Mouse (Mus musculus) kidney, embryonic 14.5 days (tissue): Measurements from ENCODE around the gene Nup210. TPM values are rescaled to one million over a fixed set of nuclear protein-coding genes. Genes with fewer than 3 reads are reported as not detected.
A peak's percentile ranks its signal among the peaks of the same experiment; 100 is the strongest.

Source experiments
- ATAC-seq: fragments of 200-750 bp; cut with Nextera tagmentation; 2 replicates; pipeline ENCODE4 v1.8.0; 2017; ENCODE audit warnings: moderate number of reproducible peaks, mild to moderate bottlenecking, moderate TSS enrichment, moderate library complexity; ENCODE audit not compliant: low FRiP score, low TSS enrichment
- H3K27ac ChIP-seq: fragments of 300-500 bp; sonication (generic); 2 replicates; pipeline ENCODE4 v1.5.1; 2014; ENCODE audit warnings: low read depth, mild to moderate bottlenecking, low read length, moderate library complexity, mixed read lengths
- H3K27me3 ChIP-seq: fragments of 300-500 bp; sonication (generic); 2 replicates; pipeline ENCODE4 v1.6.1; 2014; ENCODE audit warnings: mild to moderate bottlenecking, low read length; ENCODE audit not compliant: control insufficient read depth, insufficient read depth
- H3K36me3 ChIP-seq: fragments of 300-500 bp; sonication (generic); 2 replicates; pipeline ENCODE4 v1.6.1; 2014; ENCODE audit warnings: low read length, mixed read lengths; ENCODE audit not compliant: control insufficient read depth, insufficient read depth
- H3K4me1 ChIP-seq: fragments of 300-500 bp; sonication (generic); 2 replicates; pipeline ENCODE4 v1.6.1; 2014; ENCODE audit warnings: low read length, mixed read lengths; ENCODE audit not compliant: control insufficient read depth, insufficient read depth
- H3K4me2 ChIP-seq: fragments of 300-500 bp; sonication (generic); replicated peaks from 2 replicates; pipeline ENCODE4 v1.6.1; 2014; ENCODE audit warnings: low read depth, mild to moderate bottlenecking, low read length
- H3K4me3 ChIP-seq: fragments of 300-500 bp; sonication (generic); 2 replicates; pipeline ENCODE4 v1.5.1; 2014; ENCODE audit warnings: mild to moderate bottlenecking, low read length
- H3K9ac ChIP-seq: fragments of 300-500 bp; sonication (generic); 2 replicates; pipeline ENCODE4 v1.6.1; 2014; ENCODE audit warnings: low read depth, mild to moderate bottlenecking, low read length, moderate library complexity
- H3K9me3 ChIP-seq: fragments of 300-500 bp; sonication (generic); 2 replicates; pipeline ENCODE4 v1.6.1; 2016; ENCODE audit warnings: low read length; ENCODE audit not compliant: control insufficient read depth
- WGBS: fragments of 180-500 bp; shearing (Covaris S2); extraction: QIAGEN DNeasy Blood & Tissue Kit; methylation state at CpG from one replicate; pipeline ENCODE4 v1.1.7; 2014; 5-methylcytosine and 5-hydroxymethylcytosine counted together
- polyA plus RNA-seq: library from polyadenylated mRNA; unstranded; fragments of >200 nt; fragmentation: Nextera tagmentation; extraction: Ambion mirVana; gene quantifications from 2 replicates; pipeline ENCODE4 v1.2.1, GENCODE M21; 2014

Gene Nup210
- polyA plus RNA-seq = 13.1 and 30.6 TPM in 2 replicates

GRCm38 (mm10) chr6:91116244-91117145 is at the start of gene Nup210:
TSS of gene Nup210 (minus strand) at chr6:91116829.
- WGBS = under 1% methylated on average over 85 of the region's 93 CpGs
- Histone ChIP-seq H3K27me3 (peaks cover 3% of the 10 kb centered on the region; the same call in 1 of the 2 replicates), H3K27ac (peak within 1 kb of the TSS; percentile 68), H3K36me3 (no peaks in the 10 kb centered on the region), H3K4me3 (peak within 1 kb of the TSS; percentile 69), H3K9ac (peak within 1 kb of the TSS; percentile 84), H3K9me3 (no peaks in the 10 kb centered on the region), H3K4me1 (peaks cover 17% of the 10 kb centered on the region), H3K4me2 (peak within 1 kb of the TSS; percentile 95)
- peak; percentile 97 for ATAC-seq

GRCm38 (mm10) chr6:91165210-91165609 is 48.6 kb upstream of the Nup210 start:
- ATAC-seq = no peak
- Histone ChIP-seq H3K27me3 (no peaks in the 10 kb centered on the region), H3K9ac (no peak overlapping the region)

GRCm38 (mm10) chr6:91164584-91164983 is 48.0 kb upstream of the Nup210 start:
- H3K27me3 ChIP-seq = no peaks in the 10 kb centered on the region
- no peak overlapping the region for H3K9ac ChIP-seq
- H3K27ac ChIP-seq = no peak overlapping the region
- H3K4me2 ChIP-seq = no peak overlapping the region
- H3K9me3 ChIP-seq = no peaks in the 10 kb centered on the region
- WGBS = 85% methylated on average over 2 of the region's 2 CpGs
- H3K4me1 ChIP-seq = 0 out of 2 replicates have a peak, but pooled peaks cover 4% of the 10 kb centered on the region
- no peak overlapping the region for H3K4me3 ChIP-seq
- ATAC-seq = no peak
- peaks cover 4% of the 10 kb centered on the region; the same call in 1 of the 2 replicates for H3K36me3 ChIP-seq

More at GRCm38 (mm10) chr6:91165210-91165609, 48.6 kb upstream of the Nup210 start:
- Histone ChIP-seq H3K4me1 (0 out of 2 replicates have a peak, but pooled peaks cover 4% of the 10 kb centered on the region), H3K36me3 (peaks cover 4% of the 10 kb centered on the region; the same call in 1 of the 2 replicates), H3K27ac (no peak overlapping the region), H3K4me2 (no peak overlapping the region), H3K4me3 (no peak overlapping the region), H3K9me3 (no peaks in the 10 kb centered on the region)
- WGBS = 33% methylated on average over 3 of the region's 3 CpGs

GRCm38 (mm10) chr6:91163195-91163911 is 46.7 kb upstream of the Nup210 start:
- Histone ChIP-seq H3K9me3 (no peaks in the 10 kb centered on the region), H3K4me1 (peaks cover 11% of the 10 kb centered on the region), H3K27ac (no peak overlapping the region), H3K27me3 (no peaks in the 10 kb centered on the region), H3K4me2 (no peak overlapping the region), H3K9ac (no peak overlapping the region), H3K36me3 (peaks cover 4% of the 10 kb centered on the region; the same call in 1 of the 2 replicates), H3K4me3 (no peak overlapping the region)
- peak; percentile 33; the same call in 1 of the 2 replicates for ATAC-seq
- 69% methylated on average over 5 of the region's 5 CpGs for WGBS

GRCm38 (mm10) chr6:91162314-91162713 is 45.7 kb upstream of the Nup210 start:
- no peak overlapping the region for H3K4me3 ChIP-seq
- ATAC-seq = no peak
- no peak overlapping the region for H3K4me2 ChIP-seq
- WGBS = 80% methylated on average over 5 of the region's 5 CpGs
- no peaks in the 10 kb centered on the region for H3K27me3 ChIP-seq
- H3K9me3 ChIP-seq = no peaks in the 10 kb centered on the region
- no peak overlapping the region for H3K27ac ChIP-seq
- H3K36me3 ChIP-seq = peaks cover 4% of the 10 kb centered on the region; the same call in 1 of the 2 replicates
- no peak overlapping the region for H3K9ac ChIP-seq
- peaks cover 17% of the 10 kb centered on the region for H3K4me1 ChIP-seq

GRCm38 (mm10) chr6:91161506-91162235 is 45.0 kb upstream of the Nup210 start:
- WGBS = 75% methylated on average over 6 of the region's 6 CpGs
- H3K4me1 ChIP-seq = peaks cover 20% of the 10 kb centered on the region
- H3K9me3 ChIP-seq = no peaks in the 10 kb centered on the region
- H3K36me3 ChIP-seq = peaks cover 3% of the 10 kb centered on the region; the same call in 1 of the 2 replicates
- no peak for ATAC-seq
- H3K27me3 ChIP-seq = no peaks in the 10 kb centered on the region
- H3K27ac ChIP-seq = no peak overlapping the region
- no peak overlapping the region for H3K4me3 ChIP-seq
- H3K4me2 ChIP-seq = no peak overlapping the region
- H3K9ac ChIP-seq = no peak overlapping the region

- 50% methylated on average over 2 of the region's 2 CpGs for WGBS
- no peak overlapping the region for H3K27ac ChIP-seq
- H3K27me3 ChIP-seq = no peaks in the 10 kb centered on the region
- ATAC-seq = no peak
- H3K4me3 ChIP-seq = no peak overlapping the region
- no peak overlapping the region for H3K9ac ChIP-seq
- no peak overlapping the region for H3K4me2 ChIP-seq
- peaks cover 20% of the 10 kb centered on the region for H3K4me1 ChIP-seq
- no peaks in the 10 kb centered on the region for H3K36me3 ChIP-seq
- no peaks in the 10 kb centered on the region for H3K9me3 ChIP-seq
Measured at GRCm38 (mm10) chr6:91160976-91161375, 44.3 kb upstream of the Nup210 start.

- Histone ChIP-seq H3K9me3 (no peaks in the 10 kb centered on the region), H3K27ac (peak overlapping the region; percentile 12; the same call in 1 of the 2 replicates), H3K4me2 (no peak overlapping the region), H3K36me3 (no peaks in the 10 kb centered on the region), H3K27me3 (no peaks in the 10 kb centered on the region), H3K9ac (no peak overlapping the region), H3K4me1 (peaks cover 20% of the 10 kb centered on the region), H3K4me3 (no peak overlapping the region)
- no peak for ATAC-seq
- WGBS = 40% methylated on average over 3 of the region's 3 CpGs
Measured at GRCm38 (mm10) chr6:91160399-91160798, 43.8 kb upstream of the Nup210 start.
